Mouse (Mus musculus): ENCODE measurements around the gene Dlg5. TPM values are rescaled to one million over a fixed set of nuclear protein-coding genes. Genes with fewer than 3 reads are reported as not detected.
A peak's percentile ranks its signal among the peaks of the same experiment; 100 is the strongest.

The Dlg5 gene
- polyA plus RNA-seq, 1 experiment, result 89.3 TPM

DNA sequence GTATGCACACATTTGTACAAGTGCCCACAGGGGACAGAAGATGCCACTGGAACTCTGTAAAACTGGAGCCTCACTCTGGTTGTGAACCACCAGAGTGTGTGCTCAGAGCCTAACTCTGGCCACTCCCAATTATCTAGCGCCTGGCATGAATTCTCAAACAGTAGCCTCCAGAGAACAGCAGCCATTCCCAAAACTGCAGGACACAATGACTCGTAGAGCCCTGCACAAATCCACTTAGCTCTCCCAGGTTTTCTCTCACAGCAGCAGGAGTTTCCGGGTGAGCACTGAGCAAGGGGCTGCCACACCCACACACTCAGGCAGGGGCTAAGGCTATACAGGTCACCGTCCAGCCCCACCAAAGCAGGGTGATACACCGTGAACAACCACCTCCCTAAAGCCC lies 32.9 kb downstream of the Dlg5 start:
- no peak for DNase-seq (ENCODE audit: low read depth)
- TF ChIP-seq CTCF (IDR thresholded peaks at IDR 0.05; ENCODE audit: borderline replicate concordance, extremely low read depth, insufficient read depth, insufficient read length), result no peak
- no peak for TF ChIP-seq POLR2A (IDR thresholded peaks at IDR 0.05; ENCODE audit: borderline replicate concordance, extremely low read depth, insufficient read depth, insufficient read length, poor library complexity, severe bottlenecking)

DNA sequence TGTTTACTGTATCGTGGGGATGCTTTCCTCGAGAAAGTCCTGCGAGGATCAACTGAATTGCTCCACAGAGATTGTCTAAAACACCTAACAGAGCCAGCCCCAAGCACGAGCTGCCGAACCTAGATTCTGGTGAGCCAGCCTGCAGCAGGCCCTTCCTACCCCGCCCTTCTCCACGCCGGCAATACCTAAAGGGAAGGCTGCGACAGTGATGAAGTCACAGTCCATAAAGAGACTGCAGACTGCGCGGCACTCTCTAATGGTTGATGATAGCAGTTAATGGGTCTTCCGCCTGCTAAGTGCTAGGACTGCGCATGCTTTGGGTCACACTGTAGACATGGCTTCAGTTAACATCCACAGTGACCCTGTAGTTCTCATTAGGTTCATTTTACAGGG lies 38.4 kb downstream of the Dlg5 start:
- DNase-seq (ENCODE audit: low read depth), result no peak
- TF ChIP-seq CTCF (IDR thresholded peaks at IDR 0.05; ENCODE audit: borderline replicate concordance, extremely low read depth, insufficient read depth, insufficient read length) (no peak), POLR2A (IDR thresholded peaks at IDR 0.05; ENCODE audit: borderline replicate concordance, extremely low read depth, insufficient read depth, insufficient read length, poor library complexity, severe bottlenecking) (no peak)

DNA sequence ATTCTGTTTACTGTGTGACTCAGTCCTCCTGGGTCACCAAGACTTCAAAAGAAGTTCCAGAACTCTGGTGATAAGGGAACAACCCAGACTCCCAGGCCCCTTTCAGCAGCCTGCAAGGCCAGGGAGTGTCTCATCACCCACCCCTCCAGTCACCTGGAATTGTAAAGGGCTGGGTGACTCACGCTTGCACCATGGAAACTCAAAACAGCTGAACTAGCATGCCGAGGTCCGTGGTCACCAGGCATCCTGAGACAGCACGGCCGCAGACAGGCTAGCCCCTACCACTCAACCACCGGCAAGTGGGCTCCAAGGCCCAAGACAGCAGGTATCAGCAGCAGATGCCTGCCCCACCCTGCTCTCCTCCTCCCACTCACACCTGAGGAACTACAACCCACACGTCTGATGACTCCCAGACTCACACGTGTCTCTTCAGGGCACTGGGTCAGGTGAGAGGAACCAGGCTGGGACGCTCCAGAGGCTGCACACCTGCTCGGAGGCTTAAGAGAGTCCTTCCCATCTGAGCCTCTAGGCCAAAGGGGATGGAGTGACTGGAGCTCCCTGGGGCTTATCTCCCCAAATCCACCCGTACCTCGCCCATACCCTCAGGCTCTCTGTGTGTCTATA lies 38.9 kb downstream of the Dlg5 start:
- DNase-seq (ENCODE audit: low read depth), result no peak
- TF ChIP-seq POLR2A (IDR thresholded peaks at IDR 0.05; ENCODE audit: borderline replicate concordance, extremely low read depth, insufficient read depth, insufficient read length, poor library complexity, severe bottlenecking), result no peak
- TF ChIP-seq CTCF (IDR thresholded peaks at IDR 0.05; ENCODE audit: borderline replicate concordance, extremely low read depth, insufficient read depth, insufficient read length), result no peak

DNA sequence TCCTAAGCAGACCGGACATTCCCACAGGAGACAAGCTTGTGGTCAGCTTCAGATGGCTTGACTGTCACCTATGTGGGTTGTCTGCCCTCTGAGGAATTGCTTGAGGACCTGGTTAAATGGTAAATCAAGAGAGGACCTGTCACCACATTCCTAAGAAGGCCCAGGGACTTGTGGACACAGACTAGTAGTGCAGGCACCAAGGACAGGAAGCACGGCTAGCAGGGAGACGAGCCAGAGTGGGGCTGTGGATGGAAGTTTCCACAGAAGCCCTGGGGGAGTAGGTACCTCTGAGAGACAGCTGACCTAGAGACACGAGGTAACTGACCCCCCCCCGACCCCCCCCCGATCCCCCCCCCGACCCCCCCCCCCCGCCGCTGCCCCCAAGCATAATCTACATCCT lies 39.4 kb downstream of the Dlg5 start:
- TF ChIP-seq POLR2A (IDR thresholded peaks at IDR 0.05; ENCODE audit: borderline replicate concordance, extremely low read depth, insufficient read depth, insufficient read length, poor library complexity, severe bottlenecking), result no peak
- no peak for TF ChIP-seq CTCF (IDR thresholded peaks at IDR 0.05; ENCODE audit: borderline replicate concordance, extremely low read depth, insufficient read depth, insufficient read length)
- no peak for DNase-seq (ENCODE audit: low read depth)

DNA sequence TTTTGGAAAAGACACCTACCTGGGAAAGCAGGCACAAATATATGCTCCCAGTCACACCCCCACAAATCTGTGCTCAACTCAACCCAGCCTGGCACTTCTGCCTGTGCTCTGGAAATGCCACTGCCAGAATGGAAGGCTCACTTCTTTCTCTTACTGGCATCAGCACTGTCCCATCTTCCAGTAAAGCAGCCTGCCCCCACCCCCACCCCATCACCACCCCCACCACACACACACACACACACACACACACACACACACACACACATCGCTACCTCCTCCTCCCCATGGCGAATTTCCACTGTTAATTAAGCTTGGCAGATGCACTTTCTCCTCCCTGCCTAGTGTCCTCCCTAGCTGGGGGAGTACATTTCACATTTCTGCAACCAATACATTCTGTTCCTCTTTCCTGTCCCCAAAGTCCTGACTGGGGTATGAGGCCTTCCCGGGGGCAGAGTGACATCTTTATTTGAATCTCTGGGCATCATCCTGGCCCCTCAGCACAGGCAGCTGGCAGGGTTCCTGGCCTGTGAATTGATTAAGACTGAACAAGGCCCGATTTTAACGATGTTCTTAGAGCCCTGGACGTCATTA lies 40.3 kb downstream of the Dlg5 start:
- TF ChIP-seq CTCF (IDR thresholded peaks at IDR 0.05; ENCODE audit: borderline replicate concordance, extremely low read depth, insufficient read depth, insufficient read length), result no peak
- DNase-seq (ENCODE audit: low read depth), result peak; percentile 82

DNA sequence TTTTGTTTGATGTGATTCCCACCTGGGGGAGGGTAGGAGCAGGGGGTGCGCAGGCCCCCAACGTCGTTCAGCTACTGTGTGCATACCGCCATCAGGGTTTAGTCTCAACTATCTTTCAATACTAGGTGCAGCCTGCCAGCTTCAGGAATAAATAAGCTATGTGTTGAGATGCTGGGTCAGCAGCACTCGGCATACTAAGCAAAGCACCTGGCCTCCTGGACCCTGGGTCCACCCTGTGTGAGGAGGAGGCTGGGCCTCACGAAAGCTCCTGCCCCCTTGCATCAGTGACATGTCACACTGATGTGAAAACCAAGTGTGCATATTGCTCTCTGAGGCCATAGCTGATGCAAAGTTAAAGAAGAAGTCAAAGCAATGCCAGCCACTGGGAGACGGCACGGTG lies 42.5 kb downstream of the Dlg5 start:
- TF ChIP-seq POLR2A (IDR thresholded peaks at IDR 0.05; ENCODE audit: borderline replicate concordance, extremely low read depth, insufficient read depth, insufficient read length, poor library complexity, severe bottlenecking) (no peak), CTCF (IDR thresholded peaks at IDR 0.05; ENCODE audit: borderline replicate concordance, extremely low read depth, insufficient read depth, insufficient read length) (no peak)
- DNase-seq (ENCODE audit: low read depth), result no peak

DNA sequence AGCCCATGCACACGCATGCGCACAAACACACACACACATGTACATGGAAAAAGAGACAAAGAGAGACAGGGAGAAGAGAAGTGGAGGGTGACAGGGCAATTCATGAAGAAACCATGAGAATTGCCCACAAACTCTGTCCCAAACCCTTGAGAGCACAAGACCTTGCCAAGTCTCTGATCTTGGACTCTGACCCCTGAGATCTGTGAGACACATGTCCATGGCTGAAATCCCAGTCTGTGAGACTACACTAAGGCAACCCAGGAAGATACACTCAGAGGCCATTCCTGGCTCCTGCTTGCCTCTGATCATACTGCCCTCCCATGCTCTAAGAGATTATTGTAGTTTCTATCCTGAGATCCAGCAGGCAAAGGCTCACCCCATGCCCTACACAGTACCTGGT lies 44.9 kb downstream of the Dlg5 start:
- DNase-seq (ENCODE audit: low read depth), result no peak
- TF ChIP-seq POLR2A (IDR thresholded peaks at IDR 0.05; ENCODE audit: borderline replicate concordance, extremely low read depth, insufficient read depth, insufficient read length, poor library complexity, severe bottlenecking), result no peak
- no peak for TF ChIP-seq CTCF (IDR thresholded peaks at IDR 0.05; ENCODE audit: borderline replicate concordance, extremely low read depth, insufficient read depth, insufficient read length)

DNA sequence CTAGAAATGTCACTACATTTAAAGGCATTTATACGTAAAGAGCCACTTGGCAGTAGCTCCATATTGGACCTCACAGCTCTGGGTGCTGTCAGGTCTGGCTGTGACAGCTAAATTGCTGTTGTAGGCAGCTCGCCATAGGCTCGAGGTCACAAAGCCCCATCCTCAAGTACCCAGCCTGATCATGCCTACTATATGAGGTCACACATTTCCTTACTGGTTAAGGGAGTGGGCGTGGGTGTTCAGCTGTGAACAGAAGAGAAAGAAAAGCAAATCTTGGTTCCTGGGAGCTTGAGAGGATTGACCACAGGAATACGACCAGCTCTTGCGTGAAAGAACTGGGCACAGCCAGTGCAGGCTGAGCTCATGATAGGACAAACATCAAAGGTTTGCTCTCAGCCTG lies 46.0 kb downstream of the Dlg5 start:
- TF ChIP-seq CTCF (IDR thresholded peaks at IDR 0.05; ENCODE audit: borderline replicate concordance, extremely low read depth, insufficient read depth, insufficient read length) (no peak), POLR2A (IDR thresholded peaks at IDR 0.05; ENCODE audit: borderline replicate concordance, extremely low read depth, insufficient read depth, insufficient read length, poor library complexity, severe bottlenecking) (no peak)
- DNase-seq (ENCODE audit: low read depth), result no peak

DNA sequence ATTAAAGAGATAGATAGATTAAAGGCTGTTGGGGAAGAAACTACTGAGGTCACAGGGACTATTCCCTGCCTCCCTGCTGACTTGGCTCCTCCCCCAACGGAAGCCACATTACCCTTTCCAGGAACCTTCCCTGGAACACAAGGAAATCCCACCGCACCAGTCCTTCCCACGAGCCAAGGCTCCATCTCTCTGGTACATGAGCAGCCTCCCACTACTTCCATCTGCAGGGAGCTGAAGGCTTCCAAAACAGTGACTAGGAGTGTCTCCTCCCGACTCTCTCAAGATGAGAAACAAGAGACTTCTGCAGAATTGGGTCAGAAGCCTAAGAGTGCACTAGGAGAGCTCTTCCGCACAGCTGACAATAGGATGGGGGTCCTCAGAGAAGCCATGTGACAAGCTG lies 47.9 kb downstream of the Dlg5 start:
- TF ChIP-seq CTCF (IDR thresholded peaks at IDR 0.05; ENCODE audit: borderline replicate concordance, extremely low read depth, insufficient read depth, insufficient read length), result no peak
- no peak for TF ChIP-seq POLR2A (IDR thresholded peaks at IDR 0.05; ENCODE audit: borderline replicate concordance, extremely low read depth, insufficient read depth, insufficient read length, poor library complexity, severe bottlenecking)
- no peak for DNase-seq (ENCODE audit: low read depth)

DNA sequence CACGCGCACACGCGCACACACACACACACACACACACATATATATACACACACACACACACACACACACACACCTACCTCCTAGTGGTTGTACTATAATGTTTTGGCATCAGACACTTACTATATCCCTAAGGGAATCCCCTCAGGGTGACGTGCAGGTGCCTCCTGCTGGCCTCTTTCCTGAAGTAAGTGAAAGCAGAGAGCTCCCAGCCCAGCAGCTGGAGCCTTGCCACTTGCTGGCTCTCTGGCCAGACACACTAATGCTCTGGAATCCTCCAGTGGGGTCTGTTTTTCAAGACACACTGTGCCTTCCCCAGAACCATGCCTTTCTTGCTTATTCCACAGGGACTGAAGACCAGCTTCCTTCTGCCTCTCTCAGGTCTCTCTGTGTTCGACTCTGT lies 48.8 kb downstream of the Dlg5 start:
- no peak for DNase-seq (ENCODE audit: low read depth)
- TF ChIP-seq POLR2A (IDR thresholded peaks at IDR 0.05; ENCODE audit: borderline replicate concordance, extremely low read depth, insufficient read depth, insufficient read length, poor library complexity, severe bottlenecking) (no peak), CTCF (IDR thresholded peaks at IDR 0.05; ENCODE audit: borderline replicate concordance, extremely low read depth, insufficient read depth, insufficient read length) (no peak)

DNA sequence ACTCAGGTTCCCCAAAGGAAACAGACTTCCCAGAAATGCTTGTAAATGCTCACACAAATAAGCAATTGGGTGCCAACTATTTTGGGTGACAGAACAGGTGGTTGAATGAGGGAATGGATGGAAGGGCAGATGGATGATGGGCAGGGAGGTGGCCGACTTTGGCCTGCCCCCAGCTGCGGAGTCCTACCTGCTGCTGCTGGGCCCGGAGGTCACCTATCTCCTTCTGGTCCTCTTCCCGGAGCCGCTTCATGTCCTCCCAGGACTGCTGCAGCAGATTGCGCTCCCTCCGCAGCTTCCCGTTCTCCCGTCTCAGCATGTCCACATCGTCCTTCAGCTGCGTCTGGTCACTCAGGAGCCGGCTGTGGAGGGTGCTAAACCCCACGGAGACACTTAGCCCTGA lies 55.6 kb downstream of the Dlg5 start:
- TF ChIP-seq CTCF (IDR thresholded peaks at IDR 0.05; ENCODE audit: borderline replicate concordance, extremely low read depth, insufficient read depth, insufficient read length) (no peak), POLR2A (IDR thresholded peaks at IDR 0.05; ENCODE audit: borderline replicate concordance, extremely low read depth, insufficient read depth, insufficient read length, poor library complexity, severe bottlenecking) (no peak)
- DNase-seq (ENCODE audit: low read depth), result no peak

DNA sequence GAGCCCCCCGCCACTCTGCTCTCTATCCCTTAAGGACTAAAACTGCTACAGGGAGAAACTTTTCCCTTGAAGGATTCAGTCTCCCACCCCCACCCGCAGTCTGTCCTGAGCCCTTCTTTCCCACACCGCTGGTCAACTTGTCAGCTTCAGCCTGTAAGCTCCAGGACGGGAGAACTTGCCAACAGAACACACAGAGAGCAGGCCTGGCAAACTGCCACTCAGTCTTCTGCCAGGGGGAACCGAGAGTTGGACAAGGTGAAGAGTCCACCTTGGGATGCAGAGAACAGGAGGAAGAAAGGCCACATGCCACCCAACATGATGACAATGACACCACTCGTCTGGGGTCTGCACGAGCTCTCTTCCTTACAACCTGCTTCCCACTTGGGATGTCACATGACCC lies 56.1 kb downstream of the Dlg5 start:
- DNase-seq (ENCODE audit: low read depth), result peak; percentile 41
- TF ChIP-seq POLR2A (IDR thresholded peaks at IDR 0.05; ENCODE audit: borderline replicate concordance, extremely low read depth, insufficient read depth, insufficient read length, poor library complexity, severe bottlenecking), result no peak
- no peak for TF ChIP-seq CTCF (IDR thresholded peaks at IDR 0.05; ENCODE audit: borderline replicate concordance, extremely low read depth, insufficient read depth, insufficient read length)

All from brain, embryonic 14.5 days (tissue).